Mouse (Mus musculus) liver, adult 2 months (tissue): ENCODE measurements around the gene Cpa5.

Experiments
- CTCF ChIP-seq: fragments of 200-500 bp; IDR thresholded peaks from 2 replicates; pipeline ENCODE4 v1.5.1; 2011; ENCODE audit warnings: low read depth, low read length, control low read depth
- POLR2A ChIP-seq: fragments of 200-500 bp; IDR thresholded peaks from 2 replicates; pipeline ENCODE4 v1.6.1; 2011; ENCODE audit warnings: low read length, control low read depth; ENCODE audit not compliant: insufficient read depth; ENCODE audit errors: extremely low read depth

DNA sequence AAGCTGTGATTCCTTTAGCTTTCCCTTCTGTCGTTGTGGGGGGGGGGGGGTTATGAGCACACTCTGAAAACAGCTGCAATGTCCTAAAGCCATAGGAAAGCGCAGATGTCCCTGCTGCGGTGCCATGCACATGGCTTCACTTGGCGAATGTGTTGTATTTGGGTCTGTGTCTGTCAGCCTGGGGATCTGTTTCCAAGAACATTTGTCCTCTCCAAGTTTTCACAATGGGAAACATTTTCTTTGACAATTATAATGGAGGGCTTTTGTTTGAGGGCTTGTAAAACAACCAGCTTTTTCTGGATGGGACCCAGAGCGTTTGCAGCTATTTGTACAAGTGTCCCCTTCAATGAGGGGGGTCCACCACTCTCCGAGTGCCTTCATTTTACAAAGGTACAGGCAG, 3.4 kb downstream of the Cpa5 start:
- no peak for TF ChIP-seq POLR2A
- TF ChIP-seq CTCF, result no peak
